Mouse (Mus musculus) lung, postnatal 14 days (tissue): Measurements from ENCODE around the gene Senp7.
"Not testable (repeated sequence)": the region's sequence is repeated elsewhere in the genome, so short reads cannot be mapped to it uniquely, and the experiment has no call there.

Experiments
- DNase-seq: peaks from one replicate; pipeline ENCODE4 v3.0.0; 2021

Senp7 gene

DNA sequence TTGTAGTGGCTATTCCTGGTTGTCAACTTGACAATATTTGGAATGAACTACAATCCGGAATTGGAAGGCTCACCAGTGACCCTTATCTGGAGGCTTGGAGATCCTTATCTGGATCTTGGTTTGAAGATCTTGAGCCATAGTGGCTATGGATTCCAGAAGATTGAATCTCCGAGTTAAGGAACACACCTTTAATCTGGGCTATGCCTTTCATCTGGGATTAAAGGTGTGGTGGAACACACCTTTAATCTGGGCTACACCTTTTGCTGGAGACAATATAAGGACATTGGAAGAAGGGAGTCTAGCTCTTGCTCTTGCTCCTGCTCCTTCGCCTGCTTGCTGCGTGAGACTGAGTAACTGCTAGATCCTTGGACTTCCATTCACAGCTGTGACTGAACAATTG lies at the start of gene Senp7:
Gene Senp7, plus strand, starts transcription at position 301 of the 400 bp plus-strand sequence.
- DNase-seq: not testable (repeated sequence)

- DNase-seq: no peak
Observed at GRCm38 (mm10) chr16:56006798-56007197, 41.3 kb upstream of the Senp7 start.

DNA sequence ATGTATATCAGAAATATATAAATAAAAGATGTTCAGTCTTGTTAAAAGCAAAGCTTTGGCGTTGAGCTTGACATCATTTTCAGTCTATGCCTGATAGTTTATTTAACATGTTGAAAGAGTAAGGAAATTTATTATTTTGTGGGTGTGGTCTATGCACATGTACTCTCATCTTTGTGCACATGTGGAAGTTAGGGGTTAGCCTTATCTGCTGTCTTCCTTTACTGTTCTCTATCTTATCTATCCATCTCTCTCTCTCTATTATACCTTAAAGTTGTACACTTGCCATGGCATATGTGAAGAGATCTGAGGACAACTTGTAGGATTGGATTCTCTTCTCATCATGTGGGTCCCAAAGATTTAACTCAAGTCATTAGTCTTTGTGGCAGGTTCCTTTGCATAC lies 39.3 kb upstream of the Senp7 start:
- DNase-seq: no peak

GRCm38 (mm10) chr16:56012789-56013743 lies 35.1 kb upstream of the Senp7 start:
- no peak for DNase-seq

DNA sequence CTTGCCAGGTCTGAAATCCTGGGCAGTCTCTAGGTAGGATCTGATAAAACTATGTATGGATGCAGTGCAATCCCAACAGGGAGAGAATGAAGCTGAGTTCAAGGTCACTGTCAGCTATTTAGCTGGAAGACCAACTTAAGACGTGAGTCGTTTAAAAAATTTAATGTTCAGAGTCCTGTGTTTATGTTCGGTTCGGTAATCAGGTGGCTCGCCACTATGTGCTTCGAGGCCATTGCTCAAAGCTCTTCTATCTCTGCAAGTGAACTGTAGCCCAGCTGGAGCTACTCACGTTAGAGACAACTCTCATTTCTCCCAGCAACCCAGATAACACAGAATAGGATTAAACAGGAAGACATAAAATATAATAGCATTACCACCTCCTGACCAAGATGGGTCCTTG lies 34.1 kb upstream of the Senp7 start:
- no peak for DNase-seq

DNA sequence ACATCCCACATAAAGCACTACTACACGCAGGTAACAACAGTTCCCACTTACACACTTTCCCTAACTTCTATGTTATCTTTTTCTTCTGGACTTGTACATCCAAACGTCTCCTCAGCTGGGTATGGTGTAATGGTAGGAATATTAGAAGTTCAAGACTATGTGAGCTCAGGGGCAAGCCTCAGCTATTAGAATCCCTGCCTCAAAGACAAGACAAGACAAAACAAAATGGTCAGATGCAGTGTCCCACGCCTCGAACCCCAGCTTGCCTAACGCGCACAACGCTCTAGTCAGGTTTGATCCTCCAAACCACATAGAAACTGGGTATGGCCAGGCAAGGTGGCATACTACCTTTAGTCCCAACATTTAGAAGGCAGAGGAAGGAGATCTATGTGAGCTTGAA lies 28.5 kb upstream of the Senp7 start:
- no peak for DNase-seq

DNA sequence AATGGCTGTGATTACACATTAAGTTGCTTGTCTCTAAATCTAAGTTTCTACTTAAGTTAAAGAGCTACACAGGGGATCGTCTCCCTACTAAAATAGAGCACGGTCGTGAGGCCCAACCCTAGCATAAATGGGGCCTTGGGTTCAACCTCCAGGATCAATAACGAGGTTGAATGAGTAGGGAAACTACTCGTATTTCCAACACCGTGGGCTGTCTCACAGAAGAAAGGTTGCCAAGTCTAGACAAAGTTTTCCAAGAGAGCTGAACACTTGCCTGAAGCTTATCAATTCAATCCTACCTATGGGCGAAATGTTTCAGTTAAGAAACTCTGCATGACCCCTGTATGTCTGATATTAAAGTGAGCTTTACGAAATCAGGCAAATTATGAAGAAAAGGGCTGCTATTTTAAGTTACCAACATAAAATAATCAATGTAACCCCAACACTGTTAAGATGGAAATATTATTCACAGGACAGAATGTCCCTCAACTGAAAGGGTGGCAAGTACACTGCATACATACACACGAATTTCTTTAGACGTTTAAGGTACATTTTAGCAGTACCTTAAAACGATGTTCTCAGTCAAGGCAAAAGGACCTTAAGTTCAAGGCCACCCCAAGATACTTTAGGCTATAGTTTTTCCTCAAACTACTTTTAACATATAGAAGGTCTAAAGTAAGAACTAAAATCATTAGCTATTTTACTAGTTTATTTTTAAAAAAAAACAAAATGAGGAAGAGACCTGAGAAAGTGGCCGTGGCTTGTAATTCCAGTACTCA lies 20.1 kb upstream of the Senp7 start:
- no peak for DNase-seq

DNA sequence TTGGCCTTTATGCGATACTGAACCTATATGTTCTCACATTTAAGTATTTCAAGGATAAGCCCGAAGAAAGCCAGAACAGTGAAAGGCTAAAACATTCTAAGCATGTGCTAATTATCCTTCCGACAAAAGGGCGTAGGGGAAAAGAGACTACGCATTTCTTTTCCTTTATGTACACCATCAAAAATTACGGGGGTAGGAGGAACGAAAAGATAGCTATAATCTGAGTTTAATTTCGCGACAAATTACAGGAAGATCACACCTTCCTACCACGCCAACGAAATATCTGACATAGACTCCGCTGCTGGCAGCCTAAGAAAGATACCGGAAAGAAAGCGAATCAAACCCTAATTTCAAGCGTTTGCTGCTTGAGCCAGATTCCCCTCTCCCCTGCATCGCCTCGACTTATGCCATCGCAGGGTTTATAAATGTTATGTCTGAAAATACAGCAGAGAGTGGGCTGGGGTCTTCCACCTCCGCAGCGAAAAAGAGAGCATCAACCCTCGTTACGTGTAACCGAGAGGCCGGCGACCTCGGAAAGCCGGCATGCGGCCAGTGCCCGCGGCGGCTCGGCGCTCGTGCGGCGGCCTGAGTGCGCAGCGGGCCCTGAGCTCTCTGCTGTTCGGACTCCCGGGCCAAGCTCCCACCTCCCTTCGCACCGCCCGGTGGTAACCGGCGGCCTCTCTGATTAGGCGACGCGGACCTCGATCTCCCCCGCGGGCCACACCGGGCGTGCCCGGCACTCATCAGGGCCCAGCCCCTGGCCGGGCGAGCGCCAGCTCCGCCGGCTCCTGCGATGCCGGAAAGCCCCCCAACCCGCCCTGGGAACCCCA lies 19.2 kb upstream of the Senp7 start:
- peak; percentile 61 for DNase-seq

GRCm38 (mm10) chr16:56029661-56030082 lies 18.5 kb upstream of the Senp7 start, which contains the start of gene Pcnp:
TSS of gene Pcnp (minus strand) at chr16:56029739.
- peak; percentile 99 for DNase-seq

GRCm38 (mm10) chr16:56034566-56034965 lies 13.6 kb upstream of the Senp7 start:
- no peak for DNase-seq

DNA sequence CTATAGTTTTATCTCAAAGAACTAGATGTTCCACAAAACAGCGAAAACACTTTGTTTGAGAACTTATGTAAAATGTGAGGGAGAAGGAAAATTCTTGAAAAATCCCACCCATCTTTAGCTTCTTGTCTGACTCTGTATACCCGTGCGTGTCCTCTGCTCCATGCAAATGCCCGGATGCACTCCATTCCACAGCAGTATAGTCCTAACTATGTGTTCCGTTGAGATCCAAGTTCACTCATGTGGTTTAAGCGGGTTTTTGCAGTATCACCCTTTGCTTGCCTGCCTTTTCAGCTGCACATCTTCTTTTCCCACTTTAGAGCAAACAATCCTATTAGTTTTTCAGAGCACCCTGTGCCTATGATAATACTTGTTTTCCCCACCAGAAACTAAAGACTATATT lies 11.6 kb upstream of the Senp7 start:
- DNase-seq: no peak

- DNase-seq: peak; percentile 95
Observed at GRCm38 (mm10) chr16:56037138-56038010, 10.8 kb upstream of the Senp7 start, which contains the start of gene Trmt10c. TSS of gene Trmt10c (minus strand) at chr16:56037819.

DNA sequence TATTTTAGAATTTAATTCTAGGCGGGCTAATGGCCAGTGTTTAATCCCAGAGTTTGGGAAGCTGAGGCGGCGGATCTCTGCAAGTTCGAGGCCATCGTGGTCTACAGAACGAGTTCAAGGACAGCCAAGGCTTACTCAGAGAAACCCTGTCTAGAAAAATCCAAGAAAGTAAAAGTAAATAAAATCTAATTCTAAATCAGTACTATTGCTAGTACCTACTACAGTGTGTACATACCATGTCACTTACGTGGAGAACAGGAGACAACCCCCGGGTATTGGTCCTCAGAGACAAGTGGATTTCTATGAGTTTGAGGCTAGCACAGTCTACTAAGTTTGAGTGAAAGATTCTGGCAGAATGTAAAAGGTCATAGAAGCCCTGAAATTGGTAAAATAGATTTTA lies 10.0 kb upstream of the Senp7 start:
- no peak for DNase-seq

DNA sequence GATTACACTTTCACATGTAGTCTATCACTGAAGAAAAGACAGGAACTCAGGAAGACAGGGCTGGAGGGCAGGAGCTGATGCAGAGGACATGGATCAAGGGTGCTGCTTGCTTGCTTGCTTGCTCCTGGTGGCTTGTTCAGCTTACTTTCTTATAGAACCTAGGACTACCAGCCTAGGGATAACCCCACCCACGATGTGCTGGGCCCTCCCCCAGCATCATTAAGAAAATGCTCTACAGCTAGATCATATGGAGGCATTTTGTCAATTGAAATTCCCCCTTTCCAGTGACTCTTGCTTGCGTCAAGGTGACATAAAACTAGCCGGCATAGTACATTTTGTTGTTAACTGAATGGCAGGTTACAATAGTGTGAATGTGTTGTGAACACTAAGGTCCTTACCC lies 7.8 kb downstream of the Senp7 start:
- DNase-seq: no peak

DNA sequence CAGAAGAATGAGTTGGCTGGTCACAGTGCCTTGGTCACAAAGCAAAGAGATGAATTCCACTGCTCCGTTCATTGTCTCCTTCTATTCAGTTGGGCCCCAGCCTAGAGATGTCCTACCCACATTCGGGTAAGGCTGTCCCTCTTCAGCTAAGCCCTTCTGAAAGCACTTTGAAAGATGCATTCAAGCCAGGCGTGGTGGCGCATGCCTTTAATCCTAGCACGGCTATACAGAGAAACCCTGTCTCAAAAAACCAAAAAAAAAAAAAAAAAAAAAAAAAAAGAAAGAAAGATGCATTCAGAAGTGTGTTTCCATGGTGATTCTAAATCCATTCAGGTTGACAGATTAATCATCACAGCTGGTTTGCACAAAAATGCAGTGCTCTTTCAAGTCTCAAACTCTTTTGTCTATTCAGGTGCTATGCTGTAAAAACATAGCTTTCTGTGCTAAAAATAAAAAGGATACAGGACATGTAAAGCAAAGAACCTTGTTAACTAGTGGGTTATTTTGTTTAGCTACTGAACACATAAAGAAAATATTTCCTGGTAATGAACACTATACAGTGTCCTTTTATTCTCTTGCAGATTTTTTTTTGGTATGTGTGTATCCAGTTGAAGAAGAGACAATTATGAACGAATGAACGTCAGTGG lies 8.9 kb downstream of the Senp7 start:
- no peak for DNase-seq

DNA sequence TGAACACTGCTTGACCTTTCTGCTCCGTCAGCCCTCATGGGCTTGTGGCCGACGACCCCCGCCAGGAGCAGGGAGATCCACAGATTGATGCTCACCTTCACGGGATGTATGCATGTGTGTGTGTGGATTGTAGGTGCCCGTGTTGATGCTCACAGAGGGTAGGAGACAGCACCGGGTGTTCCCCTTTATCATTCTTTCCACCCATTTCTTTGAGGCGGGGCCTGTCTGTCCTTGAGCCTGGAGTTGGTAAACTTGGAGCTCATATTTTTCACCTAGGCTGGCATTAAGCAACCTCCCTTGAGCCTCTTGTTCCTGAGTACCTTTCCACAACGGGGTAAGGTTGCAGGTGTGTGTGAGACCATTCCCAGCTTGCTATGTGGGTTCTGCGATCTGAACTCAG lies 10.0 kb downstream of the Senp7 start:
- DNase-seq: no peak

GRCm38 (mm10) chr16:56061995-56062594 lies 14.0 kb downstream of the Senp7 start:
- no peak for DNase-seq

DNA sequence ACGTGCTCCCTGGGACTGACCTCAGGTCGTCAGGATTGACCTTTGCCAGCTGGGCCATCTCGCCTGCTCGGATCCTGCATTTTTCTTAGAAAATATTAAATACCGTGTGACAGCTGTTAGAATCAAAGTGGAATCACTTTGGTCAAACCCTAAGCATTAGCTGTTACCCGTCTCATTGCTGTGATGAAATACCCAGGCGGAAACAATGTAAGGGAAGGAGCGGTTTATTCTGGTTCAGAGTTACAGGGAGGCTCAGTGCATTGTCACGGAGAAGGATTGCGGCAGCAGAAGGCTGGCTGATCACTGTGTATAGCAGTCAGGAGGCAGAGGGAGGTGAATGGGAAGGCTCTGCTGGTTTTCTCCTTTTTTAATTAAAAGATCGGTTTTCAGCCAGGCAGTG lies 14.8 kb downstream of the Senp7 start:
- DNase-seq: no peak

GRCm38 (mm10) chr16:56064334-56064990 lies 16.3 kb downstream of the Senp7 start:
- peak; percentile 52 for DNase-seq

- DNase-seq: no peak
Observed at GRCm38 (mm10) chr16:56066113-56066512, 18.0 kb downstream of the Senp7 start.
